11 mouse cellular contexts compared by ENCODE assay signal in the genomic region with DNA sequence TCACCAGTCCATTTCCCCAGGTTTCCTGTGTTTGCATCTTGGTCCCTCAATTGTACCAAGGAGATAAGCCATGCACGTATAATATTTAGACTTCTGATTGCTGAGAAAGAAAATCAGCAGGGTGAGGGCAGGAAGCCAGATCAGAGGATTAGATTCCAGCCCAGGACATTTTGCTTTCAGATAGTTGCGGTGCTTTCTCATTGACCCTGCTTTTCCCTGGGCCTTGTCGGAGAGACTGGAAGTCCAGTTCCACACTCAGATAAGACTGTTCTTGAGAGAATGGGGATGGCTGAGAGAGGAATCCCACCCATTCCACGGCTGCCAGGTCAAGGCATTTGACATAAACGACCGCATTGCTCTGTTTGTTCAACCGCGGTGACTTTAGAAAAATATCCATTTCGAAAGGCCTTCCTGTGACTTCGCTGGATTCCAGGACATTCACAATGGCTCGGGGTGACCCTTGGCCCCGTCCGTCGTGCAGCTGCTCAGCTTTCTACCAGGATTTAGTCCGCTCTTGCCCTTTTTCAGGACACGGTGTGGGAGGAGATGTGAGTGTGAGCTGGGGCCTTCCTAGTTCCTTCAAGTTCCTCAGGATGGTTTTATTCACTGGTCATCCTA. TPM values are rescaled to one million over a fixed set of nuclear protein-coding genes. Genes with fewer than 3 reads are reported as not detected.
DNase-seq lines count a peak whose midpoint lies in the region; ATAC-seq and TF ChIP-seq lines count a peak whose summit lies in the region.
"Had no signal": no experiment of that assay in that cellular context is flagged by ENCODE, and none has a peak within 500 bp of the region (broad histone marks: within the 10 kb centered on the region; RNA-seq: fewer than 3 reads in every experiment).

No protein-coding gene starts in this region.

- no peak overlapping the region for H3K9ac ChIP-seq in heart, adult 2 months (ENCODE audit: low read depth, low read length)
- no peak overlapping the region for H3K9ac ChIP-seq in midbrain, postnatal 0 days (replicated peaks; ENCODE audit: low read length, poor library complexity, severe bottlenecking)
- no peak overlapping the region for H3K9ac ChIP-seq in midbrain, embryonic 11.5 days (ENCODE audit: low read length)
- H3K9ac ChIP-seq in heart, embryonic 16.5 days (ENCODE audit: low read length), result no peak overlapping the region

- ATAC-seq in midbrain, postnatal 0 days (ENCODE audit: low FRiP score), result no peak
- ATAC-seq in midbrain, embryonic 11.5 days (ENCODE audit: low FRiP score), result no peak
- ATAC-seq in heart, embryonic 16.5 days (replicated peaks; ENCODE audit: extremely low read depth, insufficient read depth, low FRiP score), result 0 out of 2 replicates have a peak, but pooled peaks have one; percentile 10
- ATAC-seq: hindbrain, postnatal 0 days had no signal

- no peaks in the 10 kb centered on the region for H3K36me3 ChIP-seq in heart, adult 2 months (ENCODE audit: control insufficient read depth, insufficient read depth, low read length)
- no peaks in the 10 kb centered on the region for H3K36me3 ChIP-seq in midbrain, postnatal 0 days (ENCODE audit: insufficient read depth, low read length)
- no peaks in the 10 kb centered on the region for H3K36me3 ChIP-seq in midbrain, embryonic 11.5 days (ENCODE audit: control insufficient read depth, insufficient read depth, low read length)
- no peaks in the 10 kb centered on the region for H3K36me3 ChIP-seq in heart, embryonic 16.5 days (ENCODE audit: control insufficient read depth, insufficient read depth)

- no peaks in the 10 kb centered on the region for H3K27me3 ChIP-seq in heart, adult 2 months (ENCODE audit: control insufficient read depth, insufficient read depth, low read length)
- no peaks in the 10 kb centered on the region for H3K27me3 ChIP-seq in midbrain, postnatal 0 days (ENCODE audit: insufficient read depth, low read length)
- H3K27me3 ChIP-seq in midbrain, embryonic 11.5 days (ENCODE audit: control insufficient read depth, insufficient read depth, low read length), result no peaks in the 10 kb centered on the region
- H3K27me3 ChIP-seq in heart, embryonic 16.5 days (ENCODE audit: control insufficient read depth, insufficient read depth, low read length), result peaks cover 6% of the 10 kb centered on the region; the same call in 1 of the 2 replicates

- WGBS in heart, adult 2 months, result 49% methylated on average over 16 of the region's 16 CpGs
- 28% methylated on average over 16 of the region's 16 CpGs for WGBS in midbrain, postnatal 0 days
- WGBS in midbrain, embryonic 11.5 days, result 24% methylated on average over 16 of the region's 16 CpGs
- 57% methylated on average over 16 of the region's 16 CpGs for WGBS in heart, embryonic 16.5 days

- H3K4me2 ChIP-seq in midbrain, postnatal 0 days (ENCODE audit: low read depth, low read length, poor library complexity, severe bottlenecking), result no peak overlapping the region
- no peak overlapping the region for H3K4me2 ChIP-seq in midbrain, embryonic 11.5 days
- no peak overlapping the region for H3K4me2 ChIP-seq in heart, embryonic 16.5 days (ENCODE audit: low read depth, low read length)

- no peak for TF ChIP-seq CTCF in heart, adult 2 months (IDR thresholded peaks at IDR 0.05)
- TF ChIP-seq CTCF in midbrain, postnatal 0 days (IDR thresholded peaks at IDR 0.05), result no peak

- intact Hi-C loops in heart, adult 2 months (cut with DNase I), result no loop called here
- intact Hi-C loops in heart, postnatal 36 days (cut with DNase I), result no loop called here

- TF ChIP-seq POLR2A in heart, adult 2 months (IDR thresholded peaks at IDR 0.05; ENCODE audit: insufficient read depth, low read depth, low read length), result no peak

- no peak overlapping the region for H3K4me3 ChIP-seq in heart, adult 2 months
- H3K4me3 ChIP-seq in midbrain, postnatal 0 days (ENCODE audit: low read depth, low read length), result no peak overlapping the region
- H3K4me3 ChIP-seq in midbrain, embryonic 11.5 days (ENCODE audit: low read depth, low read length), result no peak overlapping the region
- H3K4me3 ChIP-seq in heart, embryonic 16.5 days (ENCODE audit: low read length), result no peak overlapping the region
- H3K4me3 ChIP-seq: erythroblast, embryonic 14.5 days had no signal

- H3K79me2 ChIP-seq in heart, adult 2 months (replicated peaks; ENCODE audit: control insufficient read depth, insufficient read depth, low read length), result no peaks in the 10 kb centered on the region

- TF ChIP-seq EP300 in heart, adult 2 months (IDR thresholded peaks at IDR 0.05; ENCODE audit: insufficient read depth, low read depth, low read length), result no peak

- peak; percentile 38 to 48 for DNase-seq in heart, adult 2 months
- no peak for DNase-seq in heart, postnatal 36 days
- no peak for DNase-seq in midbrain, postnatal 0 days (ENCODE audit: low spot score)
- DNase-seq in midbrain, embryonic 11.5 days (ENCODE audit: low spot score, missing footprints), result no peak
- DNase-seq in lung, postnatal 25 days (ENCODE audit: low spot score), result peak; percentile 67
- DNase-seq in right cerebral cortex, postnatal 14 days, result no peak
- no peak for DNase-seq in spleen, postnatal 4 days (ENCODE audit: low spot score in 2 of 2)
- DNase-seq: right cerebral cortex, postnatal 4 days had no signal

- H3K9me3 ChIP-seq in midbrain, postnatal 0 days (ENCODE audit: low read length), result no peaks in the 10 kb centered on the region
- H3K9me3 ChIP-seq in midbrain, embryonic 11.5 days (ENCODE audit: control insufficient read depth, low read length), result no peaks in the 10 kb centered on the region
- H3K9me3 ChIP-seq in heart, embryonic 16.5 days (replicated peaks; ENCODE audit: control insufficient read depth, low read length), result no peaks in the 10 kb centered on the region

- H3K4me1 ChIP-seq in heart, adult 2 months (ENCODE audit: control insufficient read depth, insufficient read depth, low read length), result no peaks in the 10 kb centered on the region; the same call in 1 of the 2 replicates
- H3K4me1 ChIP-seq in midbrain, postnatal 0 days (ENCODE audit: insufficient read depth, low read length), result no peaks in the 10 kb centered on the region
- H3K4me1 ChIP-seq in midbrain, embryonic 11.5 days (ENCODE audit: control insufficient read depth, insufficient read depth, low read length), result peaks cover 3% of the 10 kb centered on the region
- H3K4me1 ChIP-seq in heart, embryonic 16.5 days (ENCODE audit: control insufficient read depth, insufficient read depth, low read length), result no peaks in the 10 kb centered on the region

- no peak overlapping the region for H3K27ac ChIP-seq in heart, adult 2 months
- H3K27ac ChIP-seq in midbrain, postnatal 0 days (ENCODE audit: low read depth, low read length), result 0 out of 2 replicates have a peak overlapping the region, but pooled peaks have one; percentile 6
- H3K27ac ChIP-seq in midbrain, embryonic 11.5 days (ENCODE audit: low read depth, low read length), result no peak overlapping the region
- no peak overlapping the region for H3K27ac ChIP-seq in heart, embryonic 16.5 days (ENCODE audit: low read length)
- H3K27ac ChIP-seq: hindbrain, postnatal 0 days had no signal

RNA-seq across cellular contexts. Expression of gene Vwf, which starts 50.2 kb away (rescaled TPM):
- total RNA-seq in heart, adult 2 months (2021), result 10 to 100 TPM; 95.9 to 99.8 TPM
- 95.8 and 116 TPM in 2 replicates for polyA plus RNA-seq in heart, adult 2 months (2012; rRNA removed)
- total RNA-seq in heart, postnatal 36 days (2021), result 100 to 1,000 TPM; 107 to 114 TPM
- total RNA-seq in midbrain, postnatal 0 days (2014; rRNA removed), result 36.2 and 36.7 TPM in 2 replicates
- polyA plus RNA-seq in midbrain, postnatal 0 days (2015; fragmentation: Nextera tagmentation; extraction: Ambion mirVana), result 15.8 and 16.6 TPM in 2 replicates
- polyA plus RNA-seq in midbrain, embryonic 11.5 days (2014; fragmentation: Nextera tagmentation; extraction: Ambion mirVana), result 13.9 and 15.8 TPM in 2 replicates
- 26.3 and 27.1 TPM in 2 replicates for polyA plus RNA-seq in heart, embryonic 16.5 days (2015; fragmentation: Nextera tagmentation; extraction: Ambion mirVana)

Comparison
In these comparisons a context has a peak if more than half of its experiments do, and no peak if none do; other contexts are left out.
1. DNase-seq: peak in heart, adult 2 months (2 of 2) and lung, postnatal 25 days (single experiment); none in heart, postnatal 36 days (0 of 2), midbrain, postnatal 0 days (single experiment), midbrain, embryonic 11.5 days (single experiment), right cerebral cortex, postnatal 14 days (single experiment) and spleen, postnatal 4 days (0 of 2).